Mouse (Mus musculus) duodenum, adult 2 months (tissue): ENCODE measurements around the gene Fam205a3. TPM values are rescaled to one million over a fixed set of nuclear protein-coding genes. Genes with fewer than 3 reads are reported as not detected.

Source experiments
- polyA plus RNA-seq: library from polyadenylated mRNA; depleted of rRNA; stranded (reverse); fragments of >200 nt; gene quantifications from 2 replicates; pipeline ENCODE4 v1.2.3, GENCODE M21; 2012; ENCODE audit warnings: low replicate concordance; rRNA removed

The Fam205a3 gene
- not detected in 2 replicates for polyA plus RNA-seq

GRCm38 (mm10) chr4:42318034-42318433, at the start of gene Fam205a3:
Gene Fam205a3 (plus strand): TSS chr4:42318334.

GRCm38 (mm10) chr4:42293967-42294366, 24.2 kb upstream of the Fam205a3 start, which contains the start of gene Gm21953:
Gene Gm21953 (plus strand): TSS chr4:42294267.

Other genes with a start within 250 kb of the Fam205a3 start
- gene Gm3893, start 227.1 kb upstream of the Fam205a3 start, polyA plus RNA-seq = not detected in 2 replicates
- 0.28 TPM in 1 of 2 replicates, not detected in the other for gene Gm13304, start 203.5 kb upstream of the Fam205a3 start, polyA plus RNA-seq
- not detected in 2 replicates for gene Gm13306, start 164.9 kb upstream of the Fam205a3 start, polyA plus RNA-seq
- not detected in 2 replicates for gene Gm13305, start 149.7 kb upstream of the Fam205a3 start, polyA plus RNA-seq
- gene Gm10600, start 77.7 kb upstream of the Fam205a3 start, polyA plus RNA-seq = not detected in 2 replicates
- gene Ccl21b, start 62.6 kb upstream of the Fam205a3 start, polyA plus RNA-seq = 1.1 TPM in 1 of 2 replicates, not detected in the other
- not detected in 2 replicates for gene Gm21953, start 24.1 kb upstream of the Fam205a3 start, polyA plus RNA-seq
- not detected in 2 replicates for gene Gm21586, start 121.0 kb downstream of the Fam205a3 start, polyA plus RNA-seq
- gene Gm2163, start 148.4 kb downstream of the Fam205a3 start, polyA plus RNA-seq = not detected in 2 replicates
- gene Fam205a2, start 209.8 kb downstream of the Fam205a3 start, polyA plus RNA-seq = not detected in 2 replicates